Mouse (Mus musculus): ENCODE measurements around the gene Ubxn6.
A peak's percentile ranks its signal among the peaks of the same experiment; 100 is the strongest.
"Not testable (repeated sequence)": the region's sequence is repeated elsewhere in the genome, so short reads cannot be mapped to it uniquely, and the experiment has no call there.

Ubxn6 gene

DNA sequence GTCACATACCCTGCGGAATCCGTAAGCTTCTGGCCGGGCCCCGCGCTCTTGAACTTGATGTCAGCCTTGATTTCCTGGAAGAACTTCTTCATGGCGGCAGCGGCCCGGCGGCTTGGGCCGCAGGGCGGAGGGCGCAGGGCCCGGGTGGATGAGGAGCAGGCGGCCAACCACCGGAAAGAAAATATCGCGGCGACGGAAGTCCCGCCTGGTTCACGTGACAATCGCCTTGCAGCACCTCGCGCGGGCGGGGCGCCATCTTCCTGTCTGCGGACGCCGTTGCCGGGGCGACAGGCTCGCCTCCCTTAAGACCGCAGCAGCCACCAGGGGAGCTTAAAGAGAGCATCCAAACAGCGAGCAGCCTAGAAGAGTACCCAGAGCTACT, at the start of gene Ubxn6:
Gene Ubxn6, minus strand, starts transcription at position 202 of the 382 bp plus-strand sequence.
- peak; percentile 91 for DNase-seq (ENCODE audit: low spot score)

DNA sequence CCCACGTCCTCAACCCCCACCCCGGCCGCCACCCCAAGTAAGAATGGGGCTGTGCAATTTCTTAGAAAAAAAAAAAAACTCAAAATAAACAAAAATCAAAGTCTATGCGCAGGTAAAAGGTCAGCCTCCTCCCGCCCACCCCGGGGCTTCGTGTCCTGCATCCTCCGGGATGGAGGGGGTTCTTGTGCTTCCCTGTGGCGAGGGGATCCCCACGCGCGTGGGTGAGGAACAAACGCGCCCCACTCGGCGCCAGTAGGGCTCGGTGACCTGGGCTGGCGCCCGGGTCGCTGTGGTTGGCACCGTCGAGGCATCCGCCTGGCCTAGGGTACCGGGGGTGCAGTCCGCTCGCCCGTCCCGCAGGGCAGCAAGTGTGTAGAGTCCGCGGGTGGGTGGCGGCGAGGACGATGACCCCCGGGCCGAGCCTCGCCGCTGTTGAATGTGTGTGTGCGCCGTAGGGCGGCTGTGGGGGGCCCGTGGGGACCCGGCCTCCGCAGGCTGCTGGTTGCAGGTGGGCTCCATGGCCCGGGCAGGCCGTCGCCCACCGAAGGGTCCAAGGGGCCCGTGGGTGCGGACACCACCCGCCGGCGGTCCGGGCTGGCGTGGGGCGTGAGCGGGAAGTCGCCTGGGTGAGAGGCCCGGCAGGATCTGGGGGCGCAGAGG, 49.0 kb upstream of the Ubxn6 start:
- no peak for DNase-seq (ENCODE audit: low spot score)

DNA sequence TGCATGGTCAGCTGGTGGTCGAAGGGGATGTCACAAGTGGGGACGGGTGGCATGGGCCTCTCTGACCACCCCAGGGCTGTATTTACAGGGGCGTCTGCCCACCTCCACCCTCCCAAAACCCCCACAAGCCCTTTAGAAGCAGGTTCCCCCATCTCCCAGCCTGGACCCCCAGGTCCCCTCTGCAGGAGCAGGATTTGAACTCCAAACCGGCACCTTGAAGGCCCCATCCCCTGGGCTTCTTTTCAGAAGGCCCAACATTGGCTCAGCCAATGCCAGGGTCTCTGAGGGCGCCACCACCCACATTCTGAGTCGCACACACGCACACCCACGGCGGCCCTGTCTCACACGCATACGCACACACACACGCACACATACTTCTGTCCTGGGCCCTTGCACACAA, 48.3 kb upstream of the Ubxn6 start:
- no peak for DNase-seq (ENCODE audit: low spot score)

DNA sequence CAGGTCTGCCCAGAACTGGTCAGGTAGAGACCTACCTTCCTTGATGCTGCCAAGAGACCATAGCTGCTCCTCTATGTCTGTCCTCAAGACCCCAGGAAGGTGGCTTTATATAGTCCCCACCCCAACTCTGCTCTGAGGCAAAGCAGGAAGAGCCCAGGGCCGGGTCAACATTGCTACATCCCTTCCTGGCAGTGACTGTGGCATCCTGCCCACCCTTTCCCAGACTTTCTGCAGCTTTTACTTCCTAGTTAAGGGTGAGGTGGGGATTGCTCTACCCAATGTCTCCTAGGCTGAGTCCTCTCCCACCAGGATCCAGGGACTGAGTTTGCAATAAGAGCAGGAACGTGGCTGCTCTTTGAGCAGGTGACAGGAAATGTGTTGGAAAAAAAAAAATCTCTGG, 47.0 kb upstream of the Ubxn6 start, which contains the start of gene Lrg1:
Gene Lrg1, minus strand, starts transcription at position 176 of the 400 bp plus-strand sequence.
- no peak for DNase-seq (ENCODE audit: low spot score)

DNA sequence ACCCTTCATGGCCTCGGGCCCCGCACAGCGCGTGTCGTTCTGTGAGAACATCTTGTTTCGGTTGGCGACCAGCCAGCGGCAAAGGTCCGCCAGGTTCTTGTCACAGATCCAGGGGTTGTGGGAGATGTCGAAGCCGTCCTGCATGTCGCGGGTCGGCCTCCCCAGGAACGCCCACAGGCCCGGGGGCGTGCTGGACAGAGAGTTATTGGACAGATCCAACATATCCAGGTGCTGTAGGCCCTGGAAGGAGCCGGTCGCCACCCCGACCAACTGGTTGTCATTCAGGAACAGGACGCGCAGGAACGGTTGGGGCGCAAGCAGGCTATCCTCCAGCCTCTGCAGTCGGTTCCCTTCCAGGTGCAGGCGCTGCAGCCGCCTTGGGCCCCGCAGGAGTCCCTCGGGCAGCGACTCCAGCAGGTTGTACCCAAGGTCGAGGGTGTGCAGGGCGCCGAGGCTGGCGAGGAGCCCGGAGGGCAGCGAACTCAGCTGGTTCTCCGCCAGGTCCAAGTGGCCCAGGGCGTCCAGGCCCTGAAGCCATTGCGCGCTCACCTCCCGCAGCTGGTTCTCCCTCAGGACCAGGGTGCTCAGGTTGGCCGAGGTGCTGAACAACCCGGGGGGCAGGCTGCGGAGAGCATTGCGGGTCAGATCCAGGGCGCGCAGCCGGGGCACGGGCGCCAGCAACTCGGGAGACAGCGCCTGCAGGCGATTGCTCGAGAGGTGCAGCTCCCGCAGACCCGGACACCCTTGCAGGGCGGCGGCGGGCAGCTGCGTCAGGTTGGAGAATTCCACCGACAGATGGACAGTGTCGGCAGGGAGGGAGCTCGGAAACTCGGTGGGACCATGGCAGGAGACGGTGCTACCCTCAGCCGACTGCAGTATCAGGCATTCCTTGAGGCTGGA, 45.4 kb upstream of the Ubxn6 start:
- DNase-seq (ENCODE audit: low spot score): no peak

DNA sequence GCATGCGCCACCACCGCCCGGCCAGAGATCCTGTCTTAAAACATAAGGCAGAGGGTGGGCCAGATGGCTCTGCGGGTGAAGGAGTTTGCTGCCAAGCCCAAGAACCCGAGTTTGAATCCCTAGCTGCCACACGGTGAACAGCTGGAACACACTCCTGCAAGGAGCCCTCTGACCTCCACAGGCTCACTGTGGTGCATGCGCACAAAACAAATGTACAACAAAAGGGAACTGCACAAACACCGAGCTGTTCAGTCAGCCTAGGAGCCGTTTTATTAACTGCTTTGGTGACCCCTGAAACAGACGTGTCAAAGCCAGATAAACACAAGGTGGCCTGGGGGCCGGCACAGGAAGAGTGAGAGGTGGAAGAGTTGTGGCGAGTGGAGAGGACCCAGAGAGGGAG, 44.6 kb upstream of the Ubxn6 start:
- no peak for DNase-seq (ENCODE audit: low spot score)

DNA sequence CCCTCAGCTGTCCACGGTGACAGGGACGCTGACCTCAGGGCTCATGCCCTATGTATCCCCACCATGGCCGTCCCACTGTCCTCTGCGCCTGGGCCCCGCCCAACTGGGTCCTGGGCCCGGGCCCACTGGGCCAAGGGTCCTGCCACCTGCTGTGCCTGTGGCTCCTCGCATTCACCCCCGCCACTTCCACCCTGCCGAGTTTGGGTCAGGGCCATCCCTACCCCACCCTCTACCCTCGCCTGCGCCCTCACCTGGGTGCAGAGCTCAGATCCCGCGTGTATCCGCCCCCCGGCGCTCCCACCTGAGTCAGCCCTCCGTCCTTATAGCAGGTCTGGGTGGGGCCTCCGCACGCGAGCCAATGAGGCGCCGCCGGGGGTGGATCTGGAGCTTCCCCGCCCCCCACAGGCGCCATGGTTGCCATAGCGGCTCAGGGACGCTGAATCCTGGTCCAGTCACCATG, 42.5 kb upstream of the Ubxn6 start, which contains the start of gene Plin5:
Gene Plin5, minus strand, starts transcription at position 346 of the 460 bp plus-strand sequence.
- no peak for DNase-seq (ENCODE audit: low spot score)

DNA sequence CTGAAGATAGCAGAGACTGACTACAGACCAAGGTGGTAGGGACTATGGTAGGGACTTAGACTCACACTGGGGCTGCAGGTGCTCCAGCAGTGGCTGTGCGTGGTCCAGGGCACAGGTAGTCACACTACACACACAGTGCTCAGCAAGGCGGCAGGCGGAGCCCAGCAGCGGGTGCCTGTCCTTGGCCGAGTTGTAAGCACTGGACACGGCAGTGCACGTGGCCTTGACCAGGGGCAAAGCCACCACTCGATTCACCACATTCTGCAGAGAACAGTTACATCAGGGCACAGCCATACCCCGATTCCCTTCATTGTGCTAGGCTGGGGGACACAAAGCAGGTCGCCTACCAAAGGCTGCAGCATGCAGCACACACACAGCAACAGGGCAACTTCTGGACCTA, 41.4 kb upstream of the Ubxn6 start:
- no peak for DNase-seq (ENCODE audit: low spot score)

DNA sequence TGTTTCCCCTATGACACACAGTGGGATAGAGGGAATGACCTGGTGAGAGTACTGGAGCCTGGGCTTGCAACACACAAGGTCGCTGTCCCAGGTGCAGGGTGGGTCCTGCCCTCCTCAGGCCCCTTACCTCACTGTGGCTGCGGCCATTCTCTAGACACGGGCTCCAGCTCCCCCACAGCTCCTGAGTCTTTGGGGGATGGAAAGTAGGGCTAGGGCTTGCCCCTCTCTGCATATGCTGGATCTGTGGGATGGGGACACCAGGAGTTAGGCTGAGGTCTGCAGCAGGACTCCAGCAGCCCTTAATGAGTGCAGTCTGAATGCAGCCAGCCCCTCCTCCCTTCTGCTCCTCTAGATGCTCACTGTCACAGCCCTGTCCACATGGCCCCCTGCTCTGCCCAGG, 37.9 kb upstream of the Ubxn6 start:
- DNase-seq (ENCODE audit: low spot score): no peak

DNA sequence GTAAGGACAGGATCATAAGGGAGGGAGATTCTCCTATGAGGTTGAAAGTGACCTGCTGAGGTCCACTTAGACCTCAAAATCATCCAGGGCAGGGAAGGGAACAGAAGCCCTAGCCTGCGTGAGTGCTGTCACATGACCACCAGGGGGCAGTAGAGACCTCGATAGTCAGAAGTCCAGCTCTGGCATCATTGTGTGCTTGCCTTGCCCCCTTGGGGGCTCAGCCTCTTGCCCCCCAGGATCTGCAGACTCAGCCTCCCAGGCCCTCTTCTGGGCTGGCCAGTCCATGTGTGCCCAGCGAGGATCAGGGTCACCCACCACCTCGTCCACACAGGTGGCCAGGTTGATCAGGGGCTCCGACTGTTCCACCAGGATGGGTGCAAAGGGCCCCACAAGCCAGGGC, 37.0 kb upstream of the Ubxn6 start:
- DNase-seq (ENCODE audit: low spot score): no peak

DNA sequence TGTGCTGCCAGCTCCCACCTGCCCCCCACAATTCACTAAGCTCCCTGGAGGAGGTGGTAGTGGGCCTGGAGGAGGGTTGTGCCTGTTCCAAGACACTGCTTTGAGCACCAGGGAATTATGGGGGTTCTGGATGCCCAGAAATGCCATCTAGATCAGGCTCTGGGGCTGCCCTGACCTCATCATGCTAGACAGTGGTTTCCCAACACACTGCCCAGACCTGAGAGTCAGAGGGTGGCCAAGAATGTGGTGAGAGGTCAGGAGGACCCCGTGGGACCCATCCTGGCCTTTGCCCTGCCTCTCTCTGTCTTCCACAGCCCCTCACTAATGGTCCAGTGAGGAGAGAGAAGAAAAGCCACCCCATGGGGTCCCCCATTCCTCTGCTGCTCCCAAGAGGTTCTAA, 36.2 kb upstream of the Ubxn6 start:
- no peak for DNase-seq (ENCODE audit: low spot score)

DNA sequence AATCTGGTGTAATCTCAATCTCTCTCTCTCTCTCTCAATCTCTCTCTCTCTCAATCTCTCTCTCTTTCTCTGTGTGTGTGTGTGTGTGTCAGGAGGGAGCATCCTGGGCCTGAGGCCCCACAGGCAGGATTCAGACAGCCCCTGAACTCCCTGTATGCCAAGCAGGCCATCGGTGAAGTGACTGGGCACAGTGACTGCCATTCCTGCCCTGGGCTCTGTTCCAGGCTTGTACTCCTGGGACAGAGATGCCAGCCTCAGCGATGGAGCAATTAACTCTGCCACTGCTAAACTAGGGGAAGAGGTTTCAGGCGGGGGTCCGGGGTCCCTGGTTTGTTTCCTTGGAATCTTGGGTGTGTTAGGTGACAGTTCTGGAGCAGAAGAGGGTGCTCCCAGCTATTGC, 35.7 kb upstream of the Ubxn6 start:
- DNase-seq (ENCODE audit: low spot score): no peak

DNA sequence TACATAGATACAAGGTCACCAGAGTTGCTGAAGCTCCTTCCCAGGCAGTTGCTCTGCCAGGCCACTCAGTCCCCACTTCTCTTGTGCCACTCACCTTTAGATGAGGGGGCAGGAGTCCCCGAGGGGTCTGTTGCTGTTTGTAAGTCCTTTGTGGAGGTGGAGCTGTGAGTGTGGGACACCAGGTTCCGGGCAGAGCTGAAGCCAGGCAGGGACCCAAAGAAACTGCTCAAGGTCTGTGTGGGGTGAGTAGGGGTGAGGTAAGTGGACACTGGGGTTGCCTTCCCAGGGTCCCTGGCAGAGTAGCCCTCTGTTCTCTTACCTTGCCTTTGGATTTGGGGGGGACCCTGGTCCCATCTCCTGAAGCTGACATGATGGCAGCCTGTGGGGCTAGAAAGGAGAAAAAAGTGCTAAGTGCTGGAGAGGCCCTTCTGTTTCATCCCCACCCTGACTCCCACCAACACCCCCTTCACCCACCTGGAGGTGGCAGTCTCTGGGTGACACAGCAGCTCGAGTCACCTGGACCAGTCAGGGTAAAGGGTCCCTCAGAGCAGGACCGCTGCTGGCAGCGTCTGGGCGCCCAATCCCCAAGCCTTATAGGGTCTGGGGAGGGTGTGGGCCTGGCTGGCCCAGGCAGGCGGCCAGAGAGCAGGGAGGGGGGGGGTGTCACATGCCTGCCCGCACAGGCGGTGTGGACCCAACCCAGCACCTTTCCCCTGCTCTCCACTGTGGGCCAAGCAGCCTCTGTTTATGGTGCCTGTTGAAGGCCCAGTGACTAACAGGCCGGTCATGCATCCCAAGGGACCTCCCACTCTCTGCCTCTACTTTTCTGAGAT, 34.6 kb upstream of the Ubxn6 start, which contains the start of gene Plin4:
Gene Plin4, minus strand, starts transcription at position 585 of the 833 bp plus-strand sequence.
- DNase-seq (ENCODE audit: low spot score): no peak

DNA sequence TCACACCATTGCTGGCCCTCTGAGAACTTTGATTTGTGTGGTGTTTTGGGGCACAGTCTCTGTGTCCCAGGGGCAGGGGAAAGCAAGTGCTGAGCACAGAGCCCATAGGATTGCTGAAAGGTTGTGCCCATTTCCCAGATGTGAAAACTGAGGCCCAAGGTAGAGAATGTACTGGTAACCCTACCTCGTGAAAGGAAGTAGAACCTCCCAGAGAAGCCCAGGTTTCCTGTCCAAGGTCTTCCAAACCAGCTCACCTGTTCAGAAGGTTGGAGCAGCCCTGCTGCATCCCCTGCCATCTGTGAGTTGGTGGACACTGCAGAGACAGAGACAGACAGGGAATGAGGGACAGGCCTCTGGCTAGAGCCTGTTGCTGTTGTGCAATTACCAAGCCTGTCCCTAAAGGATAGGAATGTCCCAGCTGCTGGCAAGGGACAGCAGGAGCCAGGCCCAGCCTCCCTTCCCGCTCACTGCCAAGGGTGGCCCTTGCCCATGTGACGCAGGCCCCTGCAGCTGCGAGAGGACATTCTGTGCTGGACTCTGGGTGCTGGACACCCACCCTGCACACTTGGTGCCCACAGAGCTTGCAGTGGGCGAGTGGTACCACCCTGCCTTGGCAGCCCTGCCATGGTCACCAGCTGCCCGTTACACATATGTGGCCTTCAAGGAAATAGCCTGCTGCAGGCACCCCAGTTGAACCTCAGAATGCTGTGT, 33.7 kb upstream of the Ubxn6 start:
- DNase-seq (ENCODE audit: low spot score): no peak

DNA sequence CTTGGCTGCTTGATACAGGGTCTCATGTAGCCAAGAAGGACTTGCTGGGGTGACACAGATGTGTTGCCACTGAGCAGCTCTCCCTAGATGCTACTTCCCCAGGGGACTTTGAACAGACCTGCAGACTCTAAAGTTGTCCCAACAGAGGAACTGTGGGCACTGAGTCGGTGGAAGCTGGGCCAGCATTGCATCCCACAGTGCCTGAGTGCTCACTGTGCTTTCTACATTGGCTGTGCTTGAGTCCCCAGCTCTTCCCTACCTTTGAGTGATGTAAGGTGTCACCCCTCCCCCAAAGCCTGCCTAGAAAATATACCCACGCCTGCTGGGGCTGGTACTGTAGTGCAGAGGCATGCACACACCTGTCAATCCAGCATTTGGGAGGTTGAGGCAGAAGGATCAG, 32.9 kb upstream of the Ubxn6 start:
- no peak for DNase-seq (ENCODE audit: low spot score)

DNA sequence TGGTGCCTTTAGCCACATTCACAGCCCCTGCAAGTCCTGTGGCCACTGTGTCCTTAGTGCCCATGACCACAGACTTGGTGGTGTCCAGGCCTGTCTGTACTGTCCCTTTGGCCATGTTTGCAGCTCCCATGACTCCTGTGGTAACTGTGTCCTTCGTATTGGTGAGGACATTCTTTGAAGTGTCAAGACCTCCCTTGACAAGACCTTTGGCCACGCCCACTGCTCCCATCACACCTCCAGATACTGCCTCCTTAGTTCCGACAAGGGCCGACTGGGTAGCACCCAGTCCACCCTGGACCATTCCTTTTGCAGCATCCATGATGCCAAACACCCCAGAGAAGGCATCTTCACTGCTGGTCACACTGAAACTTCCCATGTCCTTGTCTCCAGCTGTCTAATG, 32.2 kb upstream of the Ubxn6 start:
- no peak for DNase-seq (ENCODE audit: low spot score)

DNA sequence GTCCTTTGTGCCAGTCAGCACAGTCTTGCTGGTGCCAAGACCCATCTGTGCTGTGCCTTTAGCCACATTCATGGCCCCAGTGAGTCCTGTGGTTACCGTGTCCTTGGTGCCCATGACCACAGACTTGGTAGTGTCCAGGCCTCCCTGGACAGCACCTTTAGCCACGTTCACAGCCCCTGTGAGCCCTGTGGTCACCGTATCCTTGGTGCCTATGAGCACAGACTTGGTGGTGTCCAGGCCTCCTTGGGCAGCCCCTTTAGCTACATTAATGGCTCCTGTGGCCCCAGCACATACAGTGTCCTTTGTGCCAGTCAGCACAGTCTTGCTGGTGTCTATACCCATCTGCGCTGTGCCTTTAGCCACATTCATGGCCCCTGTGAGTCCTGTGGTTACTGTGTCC, 31.6 kb upstream of the Ubxn6 start:
- not testable (repeated sequence) for DNase-seq (ENCODE audit: low spot score)

DNA sequence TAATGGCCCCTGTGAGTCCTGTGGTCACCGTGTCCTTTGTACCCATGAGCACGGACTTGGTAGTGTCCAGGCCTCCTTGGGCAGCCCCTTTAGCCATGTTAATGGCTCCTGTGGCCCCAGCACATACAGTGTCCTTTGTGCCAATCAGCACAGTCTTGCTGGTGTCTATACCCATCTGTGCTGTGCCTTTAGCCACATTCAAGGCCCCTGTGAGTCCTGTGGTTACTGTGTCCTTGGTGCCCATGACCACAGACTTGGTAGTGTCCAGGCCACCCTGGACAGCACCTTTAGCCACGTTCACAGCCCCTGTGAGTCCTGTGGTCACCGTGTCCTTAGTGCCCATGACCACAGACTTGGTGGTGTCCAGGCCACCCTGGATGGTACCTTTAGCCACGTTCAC, 30.0 kb upstream of the Ubxn6 start:
- DNase-seq (ENCODE audit: low spot score): not testable (repeated sequence)

DNA sequence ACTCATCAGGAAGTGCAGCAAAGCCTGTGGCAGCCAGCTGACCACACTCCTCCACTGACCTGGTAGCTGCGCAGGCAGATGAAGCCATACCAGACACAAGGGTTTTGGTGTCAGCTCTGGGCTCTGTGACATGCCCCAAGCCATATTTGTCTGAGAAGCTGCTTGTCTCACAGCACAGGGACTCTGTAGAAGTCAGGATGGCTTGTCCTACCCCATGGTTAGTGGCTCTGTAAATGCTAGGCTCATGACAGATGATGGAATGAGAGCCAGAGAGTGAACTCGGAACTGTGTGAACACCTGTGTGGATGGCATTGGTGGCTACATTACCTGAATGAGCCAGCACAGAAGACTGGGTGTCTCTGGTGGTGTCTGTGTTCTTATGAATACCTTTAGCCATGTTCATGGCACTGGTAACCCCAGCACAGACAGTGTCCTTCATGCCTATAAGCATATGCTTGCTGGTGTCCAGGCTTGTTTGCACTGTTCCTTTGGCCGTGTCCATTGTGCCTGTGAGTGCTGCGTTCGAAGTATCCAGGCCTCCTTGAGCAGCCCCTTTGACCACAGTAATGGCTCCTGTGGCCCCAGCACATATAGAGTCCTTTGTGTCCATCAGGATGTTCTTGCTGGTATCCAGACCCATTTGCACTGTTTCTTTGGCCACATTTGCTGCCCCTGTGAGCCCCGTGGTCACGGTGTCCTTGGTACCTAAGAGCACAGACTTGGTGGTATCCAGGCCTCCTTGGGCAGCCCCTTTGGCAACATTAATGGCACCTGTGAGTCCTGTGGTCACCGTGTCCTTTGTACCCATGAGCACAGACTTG, 28.8 kb upstream of the Ubxn6 start:
- no peak for DNase-seq (ENCODE audit: low spot score)

DNA sequence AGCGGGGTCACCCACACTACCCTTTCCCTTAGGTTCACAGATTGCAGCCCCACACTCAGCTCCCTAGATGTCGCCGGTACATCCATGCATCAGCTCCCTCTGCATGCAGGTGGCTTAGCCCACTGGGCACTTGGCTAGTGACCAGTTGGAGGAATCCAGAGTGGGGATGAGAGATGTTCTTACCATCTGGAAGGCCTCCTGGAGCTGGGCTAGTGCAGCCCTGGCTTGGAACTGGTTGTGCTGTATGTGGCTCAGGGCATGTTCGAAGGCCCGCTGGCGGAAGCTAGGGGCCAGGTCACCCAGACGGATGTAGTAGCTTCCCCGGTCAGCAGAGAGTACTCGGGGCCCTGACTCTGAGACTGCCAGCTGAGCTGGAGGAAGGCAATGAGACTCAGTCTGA, 28.1 kb upstream of the Ubxn6 start:
- DNase-seq (ENCODE audit: low spot score): no peak

DNA sequence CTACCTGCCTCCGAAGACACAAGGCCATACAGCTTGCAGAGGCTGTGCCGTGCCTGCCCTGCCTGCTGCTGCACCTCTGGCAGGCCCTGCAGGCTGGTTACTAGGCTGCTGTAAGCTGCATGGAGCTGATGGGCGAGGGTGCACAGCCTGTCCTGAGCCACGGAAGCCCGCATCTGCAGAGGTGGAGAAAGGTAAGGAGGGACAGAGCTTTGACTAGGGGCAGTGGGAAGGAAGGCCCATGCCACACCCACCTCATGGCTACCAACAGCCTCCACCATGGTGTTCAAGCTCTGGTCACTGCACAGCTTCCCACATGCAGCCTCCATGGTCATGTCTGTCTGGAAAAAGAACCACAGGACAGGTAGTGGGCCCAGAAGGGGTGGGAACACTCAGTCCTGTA, 27.3 kb upstream of the Ubxn6 start:
- DNase-seq (ENCODE audit: low spot score): no peak

All from urinary bladder, postnatal 10 days (tissue).